In the genomic region with DNA sequence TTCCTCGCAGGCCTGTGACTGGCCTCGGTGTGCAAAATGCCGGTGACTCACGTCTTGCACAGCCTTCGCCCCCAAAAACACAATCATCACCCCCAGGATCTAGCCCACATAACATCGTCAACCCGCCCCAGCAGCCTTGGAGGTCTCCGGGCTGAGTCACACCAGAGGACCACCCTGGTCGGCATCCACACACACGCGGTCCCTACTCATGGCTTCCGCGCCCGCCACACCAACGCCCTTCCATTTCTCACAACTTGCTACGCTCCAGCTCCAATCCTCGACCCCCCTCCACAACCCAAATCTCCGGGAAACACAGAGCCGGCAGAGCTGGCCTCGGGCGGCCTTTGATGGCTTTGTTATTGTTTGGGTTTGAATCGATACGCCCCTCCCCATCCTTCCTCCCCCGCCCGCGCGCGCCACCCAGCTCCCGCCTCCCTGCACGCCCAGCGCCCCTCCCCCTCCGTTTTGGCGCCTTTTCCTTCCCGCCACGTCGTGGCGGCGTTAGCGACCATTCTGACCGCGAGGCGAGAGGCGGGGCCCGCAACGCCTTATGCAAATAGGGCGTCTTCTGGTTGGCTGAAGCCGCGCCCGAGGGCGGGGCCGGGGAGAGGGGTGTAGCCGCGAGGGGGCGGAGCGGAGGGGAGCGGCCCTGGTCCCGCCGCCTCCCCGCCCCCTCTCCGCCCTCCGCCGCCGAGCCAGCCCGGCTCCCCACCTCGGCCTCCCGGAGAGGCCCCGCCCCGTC, we compare ENCODE assay signal across 7 mouse cellular contexts. TPM values are rescaled to one million over a fixed set of nuclear protein-coding genes. Genes with fewer than 3 reads are reported as not detected.
DNase-seq lines count a peak whose midpoint lies in the region; ATAC-seq and TF ChIP-seq lines count a peak whose summit lies in the region.

No protein-coding gene starts in this region.

- peak overlapping the region; percentile 96 for H3K27ac ChIP-seq in embryonic facial prominence, embryonic 12.5 days
- H3K27ac ChIP-seq in kidney, adult 2 months (ENCODE audit: insufficient read depth, low read depth, low read length) = peak overlapping the region; percentile 89
- H3K27ac ChIP-seq in limb, embryonic 12.5 days = peak overlapping the region; percentile 97
- peak overlapping the region; percentile 94 for H3K27ac ChIP-seq in midbrain, embryonic 15.5 days
- peak overlapping the region; percentile 87 for H3K27ac ChIP-seq in spleen, adult 2 months (ENCODE audit: insufficient read depth, low read length)

- TF ChIP-seq POLR2A in kidney, adult 2 months (IDR thresholded peaks at IDR 0.05; ENCODE audit: low read depth, low read length) = no peak
- no peak for TF ChIP-seq POLR2A in spleen, adult 2 months (IDR thresholded peaks at IDR 0.05; ENCODE audit: low read depth, low read length)

- no peak for TF ChIP-seq CTCF in kidney, adult 2 months (conservative IDR thresholded peaks at IDR 0.05; ENCODE audit: insufficient read depth, insufficient read length, low read depth, low read length)
- TF ChIP-seq CTCF in spleen, adult 2 months (IDR thresholded peaks at IDR 0.05; ENCODE audit: extremely low read depth, insufficient read depth, insufficient read length, insufficient replicate concordance) = no peak

- no peaks in the 10 kb centered on the region for H3K9me3 ChIP-seq in embryonic facial prominence, embryonic 12.5 days
- no peaks in the 10 kb centered on the region for H3K9me3 ChIP-seq in limb, embryonic 12.5 days
- H3K9me3 ChIP-seq in midbrain, embryonic 15.5 days = no peaks in the 10 kb centered on the region

- peaks cover 15% of the 10 kb centered on the region for H3K36me3 ChIP-seq in embryonic facial prominence, embryonic 12.5 days
- no peaks in the 10 kb centered on the region; the same call in none of the 2 replicates for H3K36me3 ChIP-seq in kidney, adult 2 months (ENCODE audit: control insufficient read depth, insufficient read depth, low read length)
- peaks cover 16% of the 10 kb centered on the region for H3K36me3 ChIP-seq in limb, embryonic 12.5 days
- H3K36me3 ChIP-seq in midbrain, embryonic 15.5 days (replicated peaks) = peaks cover 7% of the 10 kb centered on the region; the same call in 1 of the 2 replicates
- H3K36me3 ChIP-seq in spleen, adult 2 months (ENCODE audit: control insufficient read depth, insufficient read depth, low read length) = peaks cover 16% of the 10 kb centered on the region

- under 1% methylated on average over 51 of the region's 68 CpGs for WGBS in embryonic facial prominence, embryonic 12.5 days
- under 1% methylated on average over 63 of the region's 68 CpGs for WGBS in kidney, adult 2 months
- WGBS in limb, embryonic 12.5 days = under 1% methylated on average over 57 of the region's 68 CpGs
- WGBS in midbrain, embryonic 15.5 days = under 1% methylated on average over 54 of the region's 68 CpGs
- WGBS in spleen, adult 2 months = under 1% methylated on average over 56 of the region's 68 CpGs

- ATAC-seq in embryonic facial prominence, embryonic 12.5 days (ENCODE audit: insufficient number of reproducible peaks, insufficient read depth, low FRiP score, low TSS enrichment) = peak; percentile 80
- ATAC-seq in limb, embryonic 12.5 days (ENCODE audit: insufficient number of reproducible peaks, insufficient read depth, low FRiP score, low TSS enrichment, low read depth) = peak; percentile 81
- peak; percentile 90 for ATAC-seq in midbrain, embryonic 15.5 days (replicated peaks)

- peaks cover 15% of the 10 kb centered on the region for H3K4me1 ChIP-seq in embryonic facial prominence, embryonic 12.5 days
- peaks cover 11% of the 10 kb centered on the region; the same call in 1 of the 2 replicates for H3K4me1 ChIP-seq in kidney, adult 2 months (ENCODE audit: control insufficient read depth, insufficient read depth, low read length)
- peaks cover 19% of the 10 kb centered on the region for H3K4me1 ChIP-seq in limb, embryonic 12.5 days (replicated peaks)
- H3K4me1 ChIP-seq in midbrain, embryonic 15.5 days = peaks cover 27% of the 10 kb centered on the region
- H3K4me1 ChIP-seq in spleen, adult 2 months (ENCODE audit: control insufficient read depth, insufficient read depth, insufficient read length) = peaks cover 14% of the 10 kb centered on the region

- peak; percentile 100 for DNase-seq in adrenal gland, postnatal 25 days
- DNase-seq in heart, adult 18-20 months = peak; percentile 98 to 99
- peak; percentile 99 for DNase-seq in kidney, adult 2 months
- DNase-seq in spleen, adult 2 months (ENCODE audit: low read depth in 1 of 2, low spot score in 2 of 2) = peak; percentile 97 to 98

- H3K9ac ChIP-seq in embryonic facial prominence, embryonic 12.5 days = peak overlapping the region; percentile 88
- H3K9ac ChIP-seq in limb, embryonic 12.5 days (replicated peaks) = peak overlapping the region; percentile 75
- peak overlapping the region; percentile 84 for H3K9ac ChIP-seq in midbrain, embryonic 15.5 days

- peak overlapping the region; percentile 81 for H3K4me3 ChIP-seq in embryonic facial prominence, embryonic 12.5 days
- peak overlapping the region; percentile 56 for H3K4me3 ChIP-seq in kidney, adult 2 months (ENCODE audit: insufficient read depth, low read depth, low read length)
- peak overlapping the region; percentile 95 for H3K4me3 ChIP-seq in limb, embryonic 12.5 days (replicated peaks)
- peak overlapping the region; percentile 95 for H3K4me3 ChIP-seq in midbrain, embryonic 15.5 days
- H3K4me3 ChIP-seq in spleen, adult 2 months (ENCODE audit: extremely low read depth, insufficient read depth, insufficient read length) = peak overlapping the region; percentile 89

- H3K4me2 ChIP-seq in embryonic facial prominence, embryonic 12.5 days (replicated peaks) = peak overlapping the region; percentile 74
- peak overlapping the region; percentile 79 for H3K4me2 ChIP-seq in limb, embryonic 12.5 days
- peak overlapping the region; percentile 89 for H3K4me2 ChIP-seq in midbrain, embryonic 15.5 days

- H3K27me3 ChIP-seq in embryonic facial prominence, embryonic 12.5 days = no peaks in the 10 kb centered on the region
- no peaks in the 10 kb centered on the region for H3K27me3 ChIP-seq in kidney, adult 2 months (replicated peaks; ENCODE audit: control insufficient read depth, insufficient read depth, low read length)
- no peaks in the 10 kb centered on the region for H3K27me3 ChIP-seq in limb, embryonic 12.5 days
- H3K27me3 ChIP-seq in midbrain, embryonic 15.5 days (replicated peaks) = no peaks in the 10 kb centered on the region
- no peaks in the 10 kb centered on the region for H3K27me3 ChIP-seq in spleen, adult 2 months (ENCODE audit: control insufficient read depth, insufficient read depth, low read length)

RNA-seq across cellular contexts. Expression of a gene that starts 0.4 kb away (rescaled TPM):
- total RNA-seq in adrenal gland, postnatal 25 days (2021) = 88.8 and 160 TPM in 2 replicates
- polyA plus RNA-seq in embryonic facial prominence, embryonic 12.5 days (2016; fragmentation: Nextera tagmentation; extraction: Ambion mirVana) = 20.1 and 20.3 TPM in 2 replicates
- 10 to 100 TPM; 12.7 to 21.2 TPM for total RNA-seq in heart, adult 18-20 months (2021)
- polyA plus RNA-seq in kidney, adult 2 months (2012; rRNA removed) = 16.0 and 18.8 TPM in 2 replicates
- 21.4 and 24.2 TPM in 2 replicates for polyA plus RNA-seq in limb, embryonic 12.5 days (2016; fragmentation: Nextera tagmentation; extraction: Ambion mirVana)
- polyA plus RNA-seq in midbrain, embryonic 15.5 days (2015; fragmentation: Nextera tagmentation; extraction: Ambion mirVana) = 10.3 and 10.9 TPM in 2 replicates
- polyA plus RNA-seq in spleen, adult 2 months (2012; rRNA removed) = 56.6 and 90.2 TPM in 2 replicates

RNA-seq across cellular contexts. Expression of a gene that starts 59.3 kb away (rescaled TPM):
- total RNA-seq in adrenal gland, postnatal 25 days (2021) = not detected in 2 replicates
- polyA plus RNA-seq in embryonic facial prominence, embryonic 12.5 days (2016; fragmentation: Nextera tagmentation; extraction: Ambion mirVana) = not detected in 2 replicates
- total RNA-seq in heart, adult 18-20 months (2021) = not detected
- not detected in 2 replicates for polyA plus RNA-seq in kidney, adult 2 months (2012; rRNA removed)
- not detected in 2 replicates for polyA plus RNA-seq in limb, embryonic 12.5 days (2016; fragmentation: Nextera tagmentation; extraction: Ambion mirVana)
- not detected in 2 replicates for polyA plus RNA-seq in midbrain, embryonic 15.5 days (2015; fragmentation: Nextera tagmentation; extraction: Ambion mirVana)
- not detected in 2 replicates for polyA plus RNA-seq in spleen, adult 2 months (2012; rRNA removed)

RNA-seq across cellular contexts. Expression of a gene that starts 59.4 kb away (rescaled TPM):
- total RNA-seq in adrenal gland, postnatal 25 days (2021) = 28.4 and 30.7 TPM in 2 replicates
- 19.0 and 19.1 TPM in 2 replicates for polyA plus RNA-seq in embryonic facial prominence, embryonic 12.5 days (2016; fragmentation: Nextera tagmentation; extraction: Ambion mirVana)
- total RNA-seq in heart, adult 18-20 months (2021) = 10 to 100 TPM; 12.5 to 13.3 TPM
- 30.0 and 34.5 TPM in 2 replicates for polyA plus RNA-seq in kidney, adult 2 months (2012; rRNA removed)
- polyA plus RNA-seq in limb, embryonic 12.5 days (2016; fragmentation: Nextera tagmentation; extraction: Ambion mirVana) = 16.3 and 22.5 TPM in 2 replicates
- 29.9 and 31.0 TPM in 2 replicates for polyA plus RNA-seq in midbrain, embryonic 15.5 days (2015; fragmentation: Nextera tagmentation; extraction: Ambion mirVana)
- polyA plus RNA-seq in spleen, adult 2 months (2012; rRNA removed) = 15.5 and 17.7 TPM in 2 replicates

Comparison
In these comparisons a context has a peak if more than half of its experiments do, and no peak if none do; other contexts are left out.
1. Peak in every context shown above with its lines: DNase-seq, ATAC-seq, H3K4me3 ChIP-seq and H3K27ac ChIP-seq.